Mouse (Mus musculus) forebrain, embryonic 12.5 days (tissue): Measurements from ENCODE around the gene Acbd4. TPM values are rescaled to one million over a fixed set of nuclear protein-coding genes. Genes with fewer than 3 reads are reported as not detected.

ENCODE experiments used
- ATAC-seq: fragments of 200-750 bp; cut with Nextera tagmentation; 2 replicates; pipeline ENCODE4 v1.8.0; 2017; ENCODE audit warnings: moderate TSS enrichment; ENCODE audit not compliant: low FRiP score
- H3K27ac ChIP-seq: fragments of 300-500 bp; sonication (generic); 2 replicates; pipeline ENCODE4 v1.5.1; 2016; ENCODE audit warnings: mild to moderate bottlenecking
- H3K27me3 ChIP-seq: fragments of 300-500 bp; sonication (generic); 2 replicates; pipeline ENCODE4 v1.6.1; 2016; ENCODE audit warnings: mild to moderate bottlenecking
- H3K36me3 ChIP-seq: fragments of 300-500 bp; sonication (generic); replicated peaks from 2 replicates; pipeline ENCODE4 v1.6.1; 2016; ENCODE audit warnings: mild to moderate bottlenecking
- H3K4me1 ChIP-seq: fragments of 300-500 bp; sonication (generic); 2 replicates; pipeline ENCODE4 v1.6.1; 2016
- H3K4me2 ChIP-seq: fragments of 300-500 bp; sonication (generic); 2 replicates; pipeline ENCODE4 v1.6.1; 2016; ENCODE audit warnings: mild to moderate bottlenecking, moderate library complexity
- H3K4me3 ChIP-seq: fragments of 300-500 bp; sonication (generic); replicated peaks from 2 replicates; pipeline ENCODE4 v1.5.1; 2016; ENCODE audit warnings: mild to moderate bottlenecking
- H3K9ac ChIP-seq: fragments of 300-500 bp; sonication (generic); 2 replicates; pipeline ENCODE4 v1.6.1; 2016; ENCODE audit warnings: mild to moderate bottlenecking
- H3K9me3 ChIP-seq: fragments of 300-500 bp; sonication (generic); 2 replicates; pipeline ENCODE4 v1.6.1; 2016
- WGBS: fragments of 180-500 bp; shearing (Covaris S2); methylation state at CpG from one replicate; pipeline ENCODE4 v1.1.7; 2016; 5-methylcytosine and 5-hydroxymethylcytosine counted together
- polyA plus RNA-seq: library from polyadenylated mRNA; unstranded; fragments of >200 nt; fragmentation: Nextera tagmentation; extraction: Ambion mirVana; gene quantifications from 2 replicates; pipeline ENCODE4 v1.2.1, GENCODE M21; 2016

The Acbd4 gene
- polyA plus RNA-seq, 1 experiment from 2014 or later: 7.1 TPM

GRCm38 (mm10) chr11:103105810-103106209, 4.3 kb downstream of the Acbd4 start:
- no peak overlapping the region for H3K4me2 ChIP-seq
- H3K27ac ChIP-seq: no peak overlapping the region
- no peak for ATAC-seq
- H3K4me1 ChIP-seq: peaks cover 24% of the 10 kb centered on the region
- no peak overlapping the region for H3K4me3 ChIP-seq
- H3K36me3 ChIP-seq: no peaks in the 10 kb centered on the region
- no peak overlapping the region for H3K9ac ChIP-seq
- H3K27me3 ChIP-seq: peaks cover 47% of the 10 kb centered on the region
- H3K9me3 ChIP-seq: no peaks in the 10 kb centered on the region
- WGBS: 88% methylated on average over 6 of the region's 6 CpGs

GRCm38 (mm10) chr11:103106386-103106785, 4.9 kb downstream of the Acbd4 start:
- 56% methylated on average over 4 of the region's 4 CpGs for WGBS
- Histone ChIP-seq H3K9ac (no peak overlapping the region), H3K4me1 (peaks cover 20% of the 10 kb centered on the region), H3K9me3 (no peaks in the 10 kb centered on the region), H3K27ac (no peak overlapping the region), H3K36me3 (no peaks in the 10 kb centered on the region), H3K27me3 (peaks cover 47% of the 10 kb centered on the region), H3K4me2 (no peak overlapping the region), H3K4me3 (no peak overlapping the region)
- ATAC-seq: no peak

- Histone ChIP-seq H3K9ac (no peak overlapping the region), H3K4me1 (peaks cover 25% of the 10 kb centered on the region), H3K36me3 (no peaks in the 10 kb centered on the region), H3K27ac (no peak overlapping the region), H3K27me3 (peaks cover 41% of the 10 kb centered on the region), H3K4me2 (peak overlapping the region; percentile 47; the same call in 1 of the 2 replicates), H3K4me3 (no peak overlapping the region), H3K9me3 (no peaks in the 10 kb centered on the region)
- 14% methylated on average over 10 of the region's 10 CpGs for WGBS
- no peak for ATAC-seq
Measured at GRCm38 (mm10) chr11:103111301-103111700, 9.8 kb downstream of the Acbd4 start.

- no peak for ATAC-seq
Measured at GRCm38 (mm10) chr11:103111881-103112551, 10.5 kb downstream of the Acbd4 start.

GRCm38 (mm10) chr11:103112552-103112912, 11.1 kb downstream of the Acbd4 start:
- Histone ChIP-seq H3K27ac (no peak overlapping the region), H3K9ac (0 out of 2 replicates have a peak overlapping the region, but pooled peaks have one; percentile 44)
- 5% methylated on average over 9 of the region's 9 CpGs for WGBS

More at GRCm38 (mm10) chr11:103111881-103112551, 10.5 kb downstream of the Acbd4 start:
- H3K4me3 ChIP-seq: peak overlapping the region; percentile 25
- WGBS: 2% methylated on average over 28 of the region's 28 CpGs
- H3K9ac ChIP-seq: peak overlapping the region; percentile 44; the same call in 1 of the 2 replicates
- peak overlapping the region; percentile 47 for H3K4me2 ChIP-seq
- no peaks in the 10 kb centered on the region for H3K36me3 ChIP-seq
- peaks cover 41% of the 10 kb centered on the region for H3K27me3 ChIP-seq
- H3K9me3 ChIP-seq: no peaks in the 10 kb centered on the region
- H3K27ac ChIP-seq: no peak overlapping the region
- peaks cover 30% of the 10 kb centered on the region for H3K4me1 ChIP-seq

GRCm38 (mm10) chr11:103113005-103113404, 11.5 kb downstream of the Acbd4 start:
- Histone ChIP-seq H3K27ac (no peak overlapping the region), H3K4me2 (no peak overlapping the region), H3K36me3 (no peaks in the 10 kb centered on the region), H3K4me1 (peaks cover 40% of the 10 kb centered on the region), H3K9ac (0 out of 2 replicates have a peak overlapping the region, but pooled peaks have one; percentile 5), H3K27me3 (peaks cover 41% of the 10 kb centered on the region), H3K4me3 (no peak overlapping the region), H3K9me3 (no peaks in the 10 kb centered on the region)
- 26% methylated on average over 12 of the region's 12 CpGs for WGBS
- no peak for ATAC-seq

More at GRCm38 (mm10) chr11:103112552-103112912, 11.1 kb downstream of the Acbd4 start:
- no peak for ATAC-seq
- no peaks in the 10 kb centered on the region for H3K9me3 ChIP-seq
- peak overlapping the region; percentile 47 for H3K4me2 ChIP-seq
- peak overlapping the region; percentile 25 for H3K4me3 ChIP-seq
- peaks cover 35% of the 10 kb centered on the region for H3K4me1 ChIP-seq
- H3K36me3 ChIP-seq: no peaks in the 10 kb centered on the region
- peaks cover 41% of the 10 kb centered on the region for H3K27me3 ChIP-seq

GRCm38 (mm10) chr11:103113771-103114170, 12.3 kb downstream of the Acbd4 start:
- peaks cover 46% of the 10 kb centered on the region for H3K4me1 ChIP-seq
- no peak overlapping the region for H3K4me2 ChIP-seq
- 73% methylated on average over 4 of the region's 4 CpGs for WGBS
- H3K36me3 ChIP-seq: no peaks in the 10 kb centered on the region
- no peak overlapping the region for H3K4me3 ChIP-seq
- no peaks in the 10 kb centered on the region for H3K9me3 ChIP-seq
- peaks cover 41% of the 10 kb centered on the region for H3K27me3 ChIP-seq
- no peak overlapping the region for H3K9ac ChIP-seq
- H3K27ac ChIP-seq: no peak overlapping the region
- ATAC-seq: no peak

GRCm38 (mm10) chr11:103114270-103114943, 12.9 kb downstream of the Acbd4 start:
- no peaks in the 10 kb centered on the region for H3K36me3 ChIP-seq
- peak overlapping the region; percentile 89; the same call in 1 of the 2 replicates for H3K27ac ChIP-seq
- WGBS: 83% methylated on average over 11 of the region's 11 CpGs
- no peaks in the 10 kb centered on the region for H3K9me3 ChIP-seq
- peak overlapping the region; percentile 94 for H3K4me2 ChIP-seq
- ATAC-seq: no peak
- H3K4me3 ChIP-seq: peak overlapping the region; percentile 61
- peak overlapping the region; percentile 72 for H3K9ac ChIP-seq
- H3K27me3 ChIP-seq: peaks cover 41% of the 10 kb centered on the region
- H3K4me1 ChIP-seq: peaks cover 48% of the 10 kb centered on the region

GRCm38 (mm10) chr11:103115163-103116007, 13.9 kb downstream of the Acbd4 start:
- Histone ChIP-seq H3K27ac (peak overlapping the region; percentile 89), H3K4me3 (peak overlapping the region; percentile 61), H3K36me3 (no peaks in the 10 kb centered on the region), H3K4me1 (peaks cover 48% of the 10 kb centered on the region), H3K4me2 (peak overlapping the region; percentile 94), H3K9ac (peak overlapping the region; percentile 72), H3K9me3 (no peaks in the 10 kb centered on the region), H3K27me3 (peaks cover 37% of the 10 kb centered on the region)
- ATAC-seq: peak; percentile 79
- under 1% methylated on average over 34 of the region's 34 CpGs for WGBS

GRCm38 (mm10) chr11:103116008-103116818, 14.7 kb downstream of the Acbd4 start, which contains the start of gene Hexim1:
Gene Hexim1 (plus strand): TSS chr11:103116231.
- Histone ChIP-seq H3K9ac (peak within 1 kb of the TSS; percentile 72), H3K4me3 (peak within 1 kb of the TSS; percentile 61), H3K4me1 (peaks cover 48% of the 10 kb centered on the region), H3K9me3 (no peaks in the 10 kb centered on the region), H3K27me3 (peaks cover 29% of the 10 kb centered on the region), H3K27ac (peak within 1 kb of the TSS; percentile 95), H3K36me3 (no peaks in the 10 kb centered on the region), H3K4me2 (peak within 1 kb of the TSS; percentile 94)
- WGBS: under 1% methylated on average over 53 of the region's 53 CpGs
- peak; percentile 95 for ATAC-seq

GRCm38 (mm10) chr11:103116959-103117590, 15.6 kb downstream of the Acbd4 start:
- Histone ChIP-seq H3K4me3 (peak overlapping the region; percentile 61), H3K27me3 (peaks cover 21% of the 10 kb centered on the region), H3K36me3 (no peaks in the 10 kb centered on the region), H3K4me2 (peak overlapping the region; percentile 94), H3K9me3 (no peaks in the 10 kb centered on the region), H3K27ac (peak overlapping the region; percentile 95; the same call in 1 of the 2 replicates), H3K9ac (peak overlapping the region; percentile 69), H3K4me1 (peaks cover 40% of the 10 kb centered on the region)
- WGBS: 1% methylated on average over 35 of the region's 35 CpGs
- peak; percentile 14; the same call in 1 of the 2 replicates for ATAC-seq
